Mouse (Mus musculus): Measurements from ENCODE around the gene Vmn2r108. TPM values are rescaled to one million over a fixed set of nuclear protein-coding genes. Genes with fewer than 3 reads are reported as not detected.

The Vmn2r108 gene
- not detected in 2 replicates for polyA plus RNA-seq (2012; rRNA removed)

GRCm38 (mm10) chr17:20481231-20481630 lies at the start of gene Vmn2r108:
Gene Vmn2r108 (minus strand): TSS chr17:20481331.

DNA sequence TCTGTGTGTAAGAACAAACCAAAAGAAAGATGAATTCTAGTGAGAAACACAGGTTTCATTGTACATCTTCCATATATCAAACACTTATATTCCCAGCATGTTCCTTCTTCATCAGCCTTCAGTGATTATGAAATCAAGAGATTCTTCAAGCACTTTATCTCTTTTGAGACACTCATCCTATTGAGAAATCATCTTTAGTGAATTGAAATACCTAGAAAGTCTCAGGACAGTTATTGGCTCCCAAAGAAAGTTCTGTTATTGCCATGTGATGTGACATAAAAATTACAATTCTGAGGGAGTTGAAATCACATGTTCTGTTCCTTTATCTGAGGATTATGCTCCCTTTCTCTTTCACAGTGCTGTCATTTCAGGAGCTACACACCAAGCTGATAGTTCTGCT lies 16.7 kb upstream of the Vmn2r108 start, which contains the start of gene Vmn1r225:
Gene Vmn1r225, plus strand, starts transcription at position 301 of the 400 bp plus-strand sequence.

DNA sequence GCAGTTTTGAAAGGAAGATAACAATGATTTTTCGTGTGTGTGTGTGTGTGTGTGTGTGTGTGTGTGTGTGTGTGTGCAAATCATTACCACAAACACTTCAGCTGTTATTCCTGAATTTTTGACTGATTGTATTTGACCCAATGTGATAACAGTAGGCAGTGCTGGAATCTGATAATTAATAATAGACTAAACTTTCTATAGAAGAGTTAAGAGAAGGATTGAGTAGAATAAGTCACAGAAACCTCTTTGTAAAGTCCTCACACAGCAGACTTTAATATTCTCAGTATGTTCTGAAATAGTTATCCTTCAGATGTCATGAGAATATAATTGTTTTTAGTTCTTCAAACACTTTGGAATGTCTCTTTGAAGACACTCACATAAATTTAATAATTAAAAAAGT lies 67.3 kb downstream of the Vmn2r108 start, which contains the start of gene Vmn1r224:
Gene Vmn1r224, plus strand, starts transcription at position 301 of the 400 bp plus-strand sequence.

Other genes starting within 250 kb of the Vmn2r108 start
- not detected in 2 replicates for gene Vmn2r105, start 246.3 kb downstream of the Vmn2r108 start, polyA plus RNA-seq (2012; rRNA removed)
- not detected in 2 replicates for gene Vmn2r106, start 195.8 kb downstream of the Vmn2r108 start, polyA plus RNA-seq (2012; rRNA removed)
- gene Vmn2r107, start 136.1 kb downstream of the Vmn2r108 start, polyA plus RNA-seq (2012; rRNA removed): not detected in 2 replicates
- gene Vmn1r224, start 67.2 kb downstream of the Vmn2r108 start, polyA plus RNA-seq (2012; rRNA removed): not detected in 2 replicates
- gene Vmn1r225, start 16.8 kb upstream of the Vmn2r108 start, polyA plus RNA-seq (2012; rRNA removed): not detected in 2 replicates
- not detected in 2 replicates for gene Vmn2r109, start 83.4 kb upstream of the Vmn2r108 start, polyA plus RNA-seq (2012; rRNA removed)
- not detected in 2 replicates for gene Vmn2r110, start 115.1 kb upstream of the Vmn2r108 start, polyA plus RNA-seq (2012; rRNA removed)
- not detected in 2 replicates for gene Fpr-rs3, start 143.5 kb upstream of the Vmn2r108 start, polyA plus RNA-seq (2012; rRNA removed)
- not detected in 2 replicates for gene Vmn1r226, start 201.5 kb upstream of the Vmn2r108 start, polyA plus RNA-seq (2012; rRNA removed)
- not detected in 2 replicates for gene Vmn1r227, start 248.5 kb upstream of the Vmn2r108 start, polyA plus RNA-seq (2012; rRNA removed)

Measured in central nervous system, embryonic 11.5 days (tissue).